In the genomic region with DNA sequence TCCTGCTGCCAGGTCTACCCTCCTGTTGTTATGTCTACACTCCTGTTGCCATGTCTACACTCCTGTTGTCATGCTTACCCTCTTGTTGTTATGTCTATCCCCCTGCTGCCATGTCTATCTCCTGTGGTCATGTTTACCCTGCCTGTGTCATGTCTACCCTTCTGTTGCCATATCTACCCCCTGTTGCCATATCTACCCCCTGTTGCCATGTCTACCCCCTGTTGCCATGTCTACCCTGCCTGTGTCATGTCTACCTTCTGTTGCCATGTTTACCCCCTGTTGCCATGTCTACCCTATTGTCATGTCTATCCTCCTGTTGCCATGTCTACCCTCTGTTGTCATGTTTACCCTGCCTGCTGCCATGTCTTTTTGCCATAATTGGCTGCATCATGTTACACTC, we compare ENCODE assay signal across 21 mouse cellular contexts.
DNase-seq lines count a peak whose midpoint lies in the region; ATAC-seq and TF ChIP-seq lines count a peak whose summit lies in the region.
"Had no signal": no experiment of that assay in that cellular context is flagged by ENCODE, and none has a peak within 500 bp of the region (broad histone marks: within the 10 kb centered on the region; RNA-seq: fewer than 3 reads in every experiment).

No protein-coding gene starts in this region.

- no peak for TF ChIP-seq CTCF in layer of hippocampus, adult 2 months (conservative IDR thresholded peaks at IDR 0.05)

- H3K27ac ChIP-seq in forebrain, embryonic 15.5 days (replicated peaks): no peak overlapping the region
- no peak overlapping the region for H3K27ac ChIP-seq in forebrain, embryonic 14.5 days (ENCODE audit: low read depth, low read length)
- peak overlapping the region; percentile 57 for H3K27ac ChIP-seq in layer of hippocampus, adult 2 months
- H3K27ac ChIP-seq: hindbrain, embryonic 15.5 days; left cerebral cortex, adult 2 months; liver, embryonic 13.5 days had no signal

- H3K36me3 ChIP-seq in forebrain, embryonic 15.5 days: no peaks in the 10 kb centered on the region
- no peaks in the 10 kb centered on the region for H3K36me3 ChIP-seq in forebrain, embryonic 14.5 days (ENCODE audit: control insufficient read depth, insufficient read depth, low read length)
- no peaks in the 10 kb centered on the region for H3K36me3 ChIP-seq in splenic B cell, adult 2 months (ENCODE audit: control insufficient read depth, insufficient read depth, low read length, poor library complexity, severe bottlenecking)
- H3K36me3 ChIP-seq: hindbrain, embryonic 15.5 days; liver, embryonic 13.5 days had no signal

- H3K4me3 ChIP-seq in forebrain, embryonic 15.5 days: no peak overlapping the region
- no peak overlapping the region for H3K4me3 ChIP-seq in forebrain, embryonic 14.5 days (ENCODE audit: low read depth, low read length)
- H3K4me3 ChIP-seq in layer of hippocampus, adult 2 months: no peak overlapping the region
- H3K4me3 ChIP-seq: hindbrain, embryonic 15.5 days; left cerebral cortex, adult 2 months; liver, embryonic 13.5 days; myocyte had no signal

- H3K4me2 ChIP-seq in forebrain, embryonic 15.5 days (replicated peaks): no peak overlapping the region
- H3K4me2 ChIP-seq in forebrain, embryonic 14.5 days (ENCODE audit: low read length): no peak overlapping the region
- H3K4me2 ChIP-seq: hindbrain, embryonic 15.5 days; liver, embryonic 13.5 days; midbrain, embryonic 11.5 days had no signal

- H3K4me1 ChIP-seq in forebrain, embryonic 15.5 days: peaks cover 12% of the 10 kb centered on the region; the same call in 1 of the 2 replicates
- H3K4me1 ChIP-seq in forebrain, embryonic 14.5 days (ENCODE audit: control insufficient read depth, insufficient read depth, low read length): no peaks in the 10 kb centered on the region
- H3K4me1 ChIP-seq: hindbrain, embryonic 15.5 days; liver, embryonic 13.5 days had no signal

- ATAC-seq in forebrain, embryonic 15.5 days (replicated peaks): peak; percentile 35; the same call in 1 of the 2 replicates
- no peak for ATAC-seq in forebrain, embryonic 14.5 days

- H3K9ac ChIP-seq in forebrain, embryonic 15.5 days (replicated peaks): no peak overlapping the region
- no peak overlapping the region for H3K9ac ChIP-seq in forebrain, embryonic 14.5 days (ENCODE audit: low read length)
- H3K9ac ChIP-seq: hindbrain, embryonic 15.5 days; liver, embryonic 13.5 days had no signal

- no peak for DNase-seq in forebrain, embryonic 14.5 days (ENCODE audit: low spot score)
- DNase-seq in layer of hippocampus, adult 2 months (ENCODE audit: low spot score in 2 of 2): no peak
- no peak for DNase-seq in layer of hippocampus, postnatal 25 days (ENCODE audit: extremely low spot score in 1 of 2, low spot score in 1 of 2)
- DNase-seq in retina, postnatal 1 day: peak; percentile 55
- DNase-seq in retina, embryonic 14.5 days (ENCODE audit: low spot score): no peak
- peak; percentile 35 for DNase-seq in splenic B cell, adult 2 months (ENCODE audit: low read depth, low spot score)
- no peak for DNase-seq in kidney, postnatal 14 days
- DNase-seq: adrenal gland, postnatal 10 days; cerebellum, adult 9-11 months; embryo, embryonic 11 days; gastrocnemius, postnatal 14 days; kidney, adult 18-20 months; kidney, postnatal 36 days; liver, embryonic 13.5 days; right cerebral cortex, postnatal 4 days; thymus, postnatal 36 days had no signal

- H3K27me3 ChIP-seq in forebrain, embryonic 15.5 days: no peaks in the 10 kb centered on the region
- no peaks in the 10 kb centered on the region for H3K27me3 ChIP-seq in forebrain, embryonic 14.5 days (replicated peaks; ENCODE audit: control insufficient read depth, insufficient read depth, low read length)
- no peaks in the 10 kb centered on the region for H3K27me3 ChIP-seq in splenic B cell, adult 2 months (ENCODE audit: control insufficient read depth, insufficient read depth, low read length, poor library complexity, severe bottlenecking)
- H3K27me3 ChIP-seq: hindbrain, embryonic 15.5 days; liver, embryonic 13.5 days had no signal

- no peaks in the 10 kb centered on the region for H3K9me3 ChIP-seq in forebrain, embryonic 15.5 days
- no peaks in the 10 kb centered on the region for H3K9me3 ChIP-seq in forebrain, embryonic 14.5 days (replicated peaks; ENCODE audit: control insufficient read depth, low read length)
- H3K9me3 ChIP-seq: hindbrain, embryonic 15.5 days; liver, embryonic 13.5 days had no signal

Comparison
In these comparisons a context has a peak if more than half of its experiments do, and no peak if none do; other contexts are left out.
1. DNase-seq: peak in retina, postnatal 1 day (single experiment) and splenic B cell, adult 2 months (single experiment); none in forebrain, embryonic 14.5 days (single experiment), layer of hippocampus, adult 2 months (0 of 2), layer of hippocampus, postnatal 25 days (0 of 2), retina, embryonic 14.5 days (single experiment) and kidney, postnatal 14 days (single experiment).